Mouse (Mus musculus) embryonic facial prominence, embryonic 12.5 days (tissue): ENCODE measurements at regions not wholly inside any gene's neighbourhood (a gene's known extent, or its start where the extent isn't known, plus 50 kb on each side); places are given as distances from the start of the nearest gene placed in this dataset.

ENCODE experiments used
- ATAC-seq: fragments of 200-750 bp; cut with Nextera tagmentation; 2 replicates; pipeline ENCODE4 v1.8.0; 2017; ENCODE audit not compliant: insufficient number of reproducible peaks, insufficient read depth, low FRiP score, low TSS enrichment
- H3K27ac ChIP-seq: fragments of 300-500 bp; sonication (generic); 2 replicates; pipeline ENCODE4 v1.5.1; 2016; ENCODE audit warnings: mild to moderate bottlenecking
- H3K27me3 ChIP-seq: fragments of 300-500 bp; sonication (generic); 2 replicates; pipeline ENCODE4 v1.6.1; 2016; ENCODE audit warnings: mild to moderate bottlenecking, moderate library complexity
- H3K36me3 ChIP-seq: fragments of 300-500 bp; sonication (generic); 2 replicates; pipeline ENCODE4 v1.6.1; 2016; ENCODE audit warnings: mild to moderate bottlenecking
- H3K4me1 ChIP-seq: fragments of 300-500 bp; sonication (generic); 2 replicates; pipeline ENCODE4 v1.6.1; 2016
- H3K4me2 ChIP-seq: fragments of 300-500 bp; sonication (generic); replicated peaks from 2 replicates; pipeline ENCODE4 v1.6.1; 2016; ENCODE audit warnings: mild to moderate bottlenecking, moderate library complexity
- H3K4me3 ChIP-seq: fragments of 300-500 bp; sonication (generic); 2 replicates; pipeline ENCODE4 v1.5.1; 2016; ENCODE audit warnings: mild to moderate bottlenecking
- H3K9ac ChIP-seq: fragments of 300-500 bp; sonication (generic); 2 replicates; pipeline ENCODE4 v1.6.1; 2016; ENCODE audit warnings: mild to moderate bottlenecking, moderate library complexity
- H3K9me3 ChIP-seq: fragments of 300-500 bp; sonication (generic); 2 replicates; pipeline ENCODE4 v1.6.1; 2016; ENCODE audit warnings: mild to moderate bottlenecking, moderate library complexity
- WGBS: fragments of 180-500 bp; shearing (Covaris S2); methylation state at CpG from one replicate; pipeline ENCODE4 v1.1.7; 2016; 5-methylcytosine and 5-hydroxymethylcytosine counted together

DNA sequence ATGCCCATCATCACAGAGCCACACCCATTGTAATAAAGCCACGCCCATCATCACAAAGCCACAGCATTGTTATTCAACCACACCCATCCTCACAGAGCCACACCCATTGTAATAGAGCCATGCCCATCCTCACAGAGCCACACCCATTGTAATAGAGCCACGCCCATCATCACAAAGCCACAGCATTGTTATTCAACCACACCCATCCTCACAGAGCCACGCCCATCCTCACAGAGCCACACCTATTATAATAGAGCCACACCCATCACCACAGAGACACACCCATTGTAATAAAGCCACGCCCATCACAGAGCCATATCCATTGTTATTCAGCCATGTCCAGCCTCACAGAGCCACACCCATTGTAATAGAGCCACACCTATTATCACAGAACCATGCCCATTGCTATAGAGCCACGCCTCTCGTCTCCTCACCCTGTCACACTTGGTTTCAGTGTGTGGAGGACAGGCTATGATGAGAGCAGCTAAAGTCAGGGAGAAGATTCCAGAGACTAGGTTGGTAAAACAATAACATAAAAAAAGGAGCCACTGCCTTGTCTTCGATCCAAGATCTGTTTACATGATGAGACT lies 85.6 kb downstream of the Gxylt1 start:
- no peaks in the 10 kb centered on the region for H3K4me1 ChIP-seq
- no peak for ATAC-seq
- H3K9me3 ChIP-seq = no peaks in the 10 kb centered on the region
- no peak overlapping the region for H3K9ac ChIP-seq
- H3K27ac ChIP-seq = no peak overlapping the region
- WGBS = 85% methylated on average over 7 of the region's 7 CpGs
- H3K4me2 ChIP-seq = no peak overlapping the region
- H3K36me3 ChIP-seq = no peaks in the 10 kb centered on the region
- no peak overlapping the region for H3K4me3 ChIP-seq
- H3K27me3 ChIP-seq = no peaks in the 10 kb centered on the region

DNA sequence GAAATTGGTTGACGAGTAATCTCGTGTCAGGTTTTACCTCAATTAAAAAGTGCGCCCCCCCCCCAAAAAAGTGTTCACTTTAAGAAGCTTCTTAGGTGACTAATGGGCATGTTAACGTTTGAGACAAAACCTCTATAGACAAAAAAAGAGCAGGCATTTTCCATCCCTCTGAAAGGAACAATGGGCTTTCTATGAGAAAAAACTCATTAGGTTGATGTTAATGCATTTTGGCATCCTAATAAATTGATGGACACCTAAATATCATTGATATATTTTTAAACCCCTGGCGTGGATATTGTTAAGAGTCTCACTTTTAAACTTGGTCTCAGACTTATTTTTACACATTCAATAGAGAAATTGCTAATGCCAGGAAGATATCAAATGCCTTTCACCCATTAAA lies 98.8 kb downstream of the Gxylt1 start:
- Histone ChIP-seq H3K27ac (no peak overlapping the region), H3K36me3 (no peaks in the 10 kb centered on the region), H3K27me3 (no peaks in the 10 kb centered on the region), H3K9me3 (no peaks in the 10 kb centered on the region), H3K4me1 (no peaks in the 10 kb centered on the region), H3K9ac (no peak overlapping the region), H3K4me2 (no peak overlapping the region), H3K4me3 (no peak overlapping the region)
- 82% methylated on average over 5 of the region's 5 CpGs for WGBS
- ATAC-seq = no peak

DNA sequence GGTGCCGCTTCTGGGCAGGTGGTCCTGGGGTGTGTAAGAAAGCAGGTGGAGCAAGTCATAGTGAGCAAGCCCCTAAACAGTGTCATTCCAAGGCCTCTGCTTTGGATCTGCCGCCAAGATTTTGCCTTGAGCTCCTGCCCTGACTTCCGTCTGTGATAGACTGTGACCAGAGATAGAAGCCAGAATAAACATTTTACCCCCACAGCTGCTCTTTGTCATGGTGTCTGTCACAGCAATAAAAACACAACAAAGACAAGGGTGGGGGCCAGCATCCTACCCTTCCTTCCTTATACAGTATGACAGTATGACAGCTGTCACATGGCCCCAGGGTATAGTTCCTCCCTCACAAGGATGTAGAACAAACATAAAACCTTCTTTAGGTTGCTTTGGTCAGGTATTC lies 106.2 kb downstream of the Gxylt1 start:
- Histone ChIP-seq H3K4me1 (no peaks in the 10 kb centered on the region), H3K27me3 (no peaks in the 10 kb centered on the region), H3K27ac (no peak overlapping the region), H3K4me3 (no peak overlapping the region), H3K36me3 (no peaks in the 10 kb centered on the region), H3K9me3 (no peaks in the 10 kb centered on the region), H3K4me2 (no peak overlapping the region), H3K9ac (no peak overlapping the region)
- no peak for ATAC-seq
- WGBS = 73% methylated on average over 3 of the region's 3 CpGs

DNA sequence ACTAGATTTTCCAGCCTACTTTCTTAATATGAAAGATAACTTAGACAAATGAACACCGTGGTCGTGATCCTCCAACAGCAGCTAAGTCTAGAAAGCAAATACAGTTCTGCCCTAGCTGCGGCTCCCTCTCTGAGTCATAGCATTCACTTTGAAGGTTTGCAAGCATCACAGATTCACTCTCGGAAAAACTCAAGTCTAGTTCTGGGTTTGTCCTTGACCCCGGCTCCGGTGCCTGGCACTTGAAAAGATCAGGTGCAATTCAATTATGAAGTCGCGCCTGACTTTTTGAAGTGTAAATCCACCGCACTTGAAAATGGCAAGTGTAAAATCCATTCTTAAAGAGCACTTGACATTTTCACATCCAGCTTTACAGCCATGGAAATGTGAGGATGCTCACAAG lies 107.5 kb downstream of the Gxylt1 start:
- no peak for ATAC-seq
- Histone ChIP-seq H3K9me3 (no peaks in the 10 kb centered on the region), H3K27ac (no peak overlapping the region), H3K9ac (no peak overlapping the region), H3K4me1 (0 out of 2 replicates have a peak, but pooled peaks cover under 1% of the 10 kb centered on the region), H3K36me3 (no peaks in the 10 kb centered on the region), H3K27me3 (no peaks in the 10 kb centered on the region), H3K4me3 (no peak overlapping the region), H3K4me2 (no peak overlapping the region)
- WGBS = 88% methylated on average over 9 of the region's 9 CpGs

DNA sequence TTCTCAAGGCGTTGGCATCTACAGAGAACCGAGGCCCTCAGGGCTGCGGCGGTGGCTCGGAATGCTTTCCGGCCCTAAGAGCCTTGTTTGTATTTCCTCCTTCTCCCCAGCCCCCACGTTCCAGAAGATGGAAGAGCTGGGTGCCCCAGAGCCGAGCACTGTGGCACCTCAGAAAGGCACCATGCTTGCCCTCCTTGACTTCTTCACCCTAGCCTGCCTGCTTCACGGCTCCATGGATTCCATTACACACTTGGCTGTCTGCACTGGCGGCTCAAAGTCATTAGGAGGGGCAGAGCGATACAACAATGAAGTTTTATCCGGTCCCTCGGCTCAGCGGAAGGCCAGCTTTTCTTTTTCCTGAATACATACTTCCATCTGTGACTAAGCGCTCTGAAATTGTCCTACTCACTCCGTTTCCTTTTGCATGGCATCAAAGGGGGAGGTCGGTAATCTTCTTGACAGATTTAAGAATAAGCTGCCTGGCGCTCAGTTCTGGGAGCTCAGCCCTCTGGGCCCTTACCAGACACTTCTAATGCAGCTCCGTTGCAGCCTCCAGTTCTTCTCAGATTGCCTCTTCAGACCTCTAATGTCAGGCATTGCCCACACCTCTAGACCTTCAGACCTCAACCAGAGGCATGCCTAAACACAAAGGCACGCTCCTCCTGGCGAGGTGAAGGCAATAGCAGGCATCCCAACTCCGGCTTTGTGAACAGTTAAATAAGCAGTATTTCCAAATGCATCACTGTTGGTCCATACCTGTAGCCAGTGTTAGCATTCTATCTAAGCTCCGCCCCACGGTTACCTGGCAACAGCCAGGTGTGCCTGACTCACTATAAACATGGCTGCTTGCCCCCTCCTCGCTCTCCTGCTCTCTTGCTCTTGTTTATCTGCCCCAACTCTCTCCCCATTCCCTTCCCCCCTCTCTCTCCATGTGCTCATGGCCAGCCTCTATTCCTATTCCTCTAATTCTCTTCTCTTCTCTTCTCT lies 112.8 kb downstream of the Gxylt1 start:
- Histone ChIP-seq H3K4me3 (no peak overlapping the region), H3K27ac (no peak overlapping the region), H3K4me2 (no peak overlapping the region), H3K4me1 (0 out of 2 replicates have a peak, but pooled peaks cover 8% of the 10 kb centered on the region), H3K27me3 (no peaks in the 10 kb centered on the region), H3K9ac (no peak overlapping the region), H3K9me3 (0 out of 2 replicates have a peak, but pooled peaks cover 3% of the 10 kb centered on the region), H3K36me3 (no peaks in the 10 kb centered on the region)
- WGBS = 69% methylated on average over 25 of the region's 25 CpGs
- no peak for ATAC-seq

DNA sequence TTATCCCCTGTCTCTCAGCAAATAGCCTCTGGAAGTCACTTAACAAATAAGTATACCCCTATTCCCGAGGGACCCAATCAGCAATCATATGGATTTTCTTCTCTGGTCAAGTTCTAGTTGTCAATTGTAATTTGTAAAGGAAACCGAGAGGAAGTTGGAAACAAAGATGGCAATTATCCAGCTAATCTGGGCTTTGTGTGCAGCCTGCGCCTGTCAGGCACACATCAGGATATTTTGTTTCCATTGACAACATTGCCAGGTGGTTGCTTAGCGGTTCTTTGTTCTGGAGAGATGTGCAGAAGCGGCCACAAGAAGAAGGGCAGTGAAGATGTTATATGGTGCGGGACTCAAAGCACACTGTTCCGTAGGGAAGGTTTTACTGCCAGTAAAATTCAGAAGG lies 113.7 kb downstream of the Gxylt1 start:
- WGBS = 60% methylated on average over 7 of the region's 7 CpGs
- Histone ChIP-seq H3K9me3 (0 out of 2 replicates have a peak, but pooled peaks cover 3% of the 10 kb centered on the region), H3K36me3 (no peaks in the 10 kb centered on the region), H3K27me3 (no peaks in the 10 kb centered on the region), H3K4me2 (no peak overlapping the region), H3K4me1 (0 out of 2 replicates have a peak, but pooled peaks cover 8% of the 10 kb centered on the region), H3K27ac (no peak overlapping the region), H3K4me3 (no peak overlapping the region), H3K9ac (no peak overlapping the region)
- no peak for ATAC-seq

DNA sequence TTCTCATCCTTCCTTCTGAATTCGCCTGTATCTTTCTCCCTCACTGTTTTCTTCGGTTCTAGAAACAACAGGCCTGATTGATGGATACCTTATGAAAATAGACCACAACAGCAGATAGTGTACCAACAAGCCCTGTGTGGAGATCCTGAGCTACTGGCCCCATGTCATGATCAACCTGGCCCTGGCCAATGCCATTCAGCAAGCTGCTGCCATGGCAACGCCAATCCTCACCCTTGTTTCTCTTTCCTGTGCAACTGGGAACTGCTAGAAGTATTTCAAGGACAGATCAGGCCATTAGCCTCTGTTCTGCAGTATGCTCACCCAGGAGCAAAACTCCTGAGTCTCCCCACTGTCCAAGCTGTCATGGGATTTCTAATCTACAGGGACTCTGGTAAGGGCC lies 119.2 kb downstream of the Gxylt1 start:
- Histone ChIP-seq H3K9ac (no peak overlapping the region), H3K4me3 (no peak overlapping the region), H3K27me3 (no peaks in the 10 kb centered on the region), H3K27ac (0 out of 2 replicates have a peak overlapping the region, but pooled peaks have one; percentile 5), H3K36me3 (no peaks in the 10 kb centered on the region), H3K9me3 (0 out of 2 replicates have a peak, but pooled peaks cover 3% of the 10 kb centered on the region), H3K4me2 (no peak overlapping the region), H3K4me1 (no peaks in the 10 kb centered on the region)
- no peak for ATAC-seq
- 79% methylated on average over 3 of the region's 3 CpGs for WGBS

DNA sequence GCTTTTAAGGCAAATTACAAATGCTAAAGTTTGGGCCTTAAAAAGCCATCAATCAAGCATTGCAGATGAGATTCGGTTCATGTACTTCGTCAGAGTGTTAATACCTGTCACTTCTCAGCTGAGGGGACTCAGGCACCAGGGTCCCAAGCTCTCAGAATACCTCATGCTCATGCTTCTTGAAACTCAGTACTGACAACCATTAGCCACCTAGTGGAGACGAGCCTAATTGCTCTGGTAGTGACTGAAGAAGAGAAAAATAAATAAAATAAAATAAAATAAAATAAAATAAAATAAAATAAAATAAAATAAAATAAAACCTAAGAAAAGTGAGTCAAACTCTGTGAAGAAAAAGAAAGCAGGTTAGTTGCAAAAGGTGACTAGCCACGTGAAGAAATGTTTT lies 121.0 kb downstream of the Gxylt1 start:
- H3K36me3 ChIP-seq = no peaks in the 10 kb centered on the region
- H3K27ac ChIP-seq = no peak overlapping the region
- 59% methylated on average over 4 of the region's 4 CpGs for WGBS
- no peak overlapping the region for H3K4me2 ChIP-seq
- H3K9ac ChIP-seq = no peak overlapping the region
- no peak for ATAC-seq
- no peaks in the 10 kb centered on the region for H3K9me3 ChIP-seq
- no peak overlapping the region for H3K4me3 ChIP-seq
- no peaks in the 10 kb centered on the region for H3K4me1 ChIP-seq
- no peaks in the 10 kb centered on the region for H3K27me3 ChIP-seq

DNA sequence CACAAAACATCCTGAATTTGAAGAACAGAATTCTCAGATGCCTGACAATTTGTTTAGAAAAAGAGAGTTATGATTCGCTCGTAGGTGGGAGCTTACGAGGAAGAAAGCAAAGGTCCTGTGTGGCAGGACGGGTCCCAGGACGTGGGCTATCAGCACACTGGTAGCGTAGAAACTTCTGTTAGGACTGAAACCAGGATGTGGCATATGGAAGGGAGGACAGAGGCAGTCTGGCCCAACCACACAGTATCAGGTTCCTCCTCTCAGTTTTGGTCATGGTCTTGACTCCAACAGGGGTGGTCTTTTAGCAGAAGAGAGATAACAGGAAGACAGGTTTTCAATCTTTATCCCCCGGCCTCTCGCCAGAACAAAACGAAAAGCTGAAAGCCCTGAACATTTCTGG lies 130.1 kb downstream of the Gxylt1 start:
- Histone ChIP-seq H3K4me3 (no peak overlapping the region), H3K9me3 (no peaks in the 10 kb centered on the region), H3K9ac (no peak overlapping the region), H3K4me1 (no peaks in the 10 kb centered on the region), H3K36me3 (no peaks in the 10 kb centered on the region), H3K27me3 (no peaks in the 10 kb centered on the region), H3K27ac (no peak overlapping the region), H3K4me2 (no peak overlapping the region)
- ATAC-seq = no peak
- 84% methylated on average over 9 of the region's 9 CpGs for WGBS

DNA sequence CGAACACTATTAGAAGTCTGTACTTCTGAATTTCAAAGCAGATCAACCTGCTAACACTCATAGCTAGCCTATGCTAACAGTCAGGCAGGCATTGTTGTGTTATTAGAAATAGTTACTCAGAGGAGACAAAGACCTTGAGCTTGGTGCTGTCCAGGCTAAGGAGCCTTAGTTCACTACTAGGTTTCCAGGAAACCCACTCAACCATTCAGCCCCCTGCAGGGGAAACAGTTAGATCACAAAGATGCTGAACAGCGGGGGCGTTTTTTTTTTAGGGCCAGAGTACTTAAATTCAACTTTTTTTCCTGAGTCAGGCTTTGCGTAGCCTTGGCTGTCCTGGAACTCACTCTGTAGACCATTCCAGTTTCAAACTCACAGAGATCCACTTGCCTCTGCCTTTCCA lies 130.7 kb downstream of the Gxylt1 start:
- Histone ChIP-seq H3K9ac (no peak overlapping the region), H3K36me3 (no peaks in the 10 kb centered on the region), H3K4me3 (no peak overlapping the region), H3K4me1 (no peaks in the 10 kb centered on the region), H3K9me3 (no peaks in the 10 kb centered on the region), H3K27me3 (no peaks in the 10 kb centered on the region), H3K27ac (no peak overlapping the region), H3K4me2 (no peak overlapping the region)
- no peak for ATAC-seq
- 76% methylated on average over 4 of the region's 4 CpGs for WGBS

DNA sequence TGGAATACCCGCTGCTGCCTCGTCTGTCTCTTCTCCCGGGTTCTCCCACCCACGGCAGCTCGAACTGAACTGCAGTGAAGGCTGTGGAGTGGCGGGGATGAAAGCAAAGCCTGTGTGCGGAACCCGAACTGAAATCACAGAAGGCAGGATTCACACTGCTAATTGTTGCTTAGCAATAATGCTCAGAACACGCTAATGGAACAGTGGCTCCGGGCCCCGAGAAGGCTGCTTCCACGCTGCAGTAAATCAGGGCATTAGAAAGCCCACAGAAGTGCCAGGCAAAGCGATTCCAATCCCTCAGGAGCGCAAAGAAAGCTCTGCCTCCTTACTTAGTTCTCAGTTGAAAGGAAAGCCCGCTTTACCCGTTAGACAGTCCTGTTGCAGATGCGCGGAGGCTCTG lies 141.6 kb downstream of the Gxylt1 start:
- no peak overlapping the region for H3K9ac ChIP-seq
- H3K4me1 ChIP-seq = no peaks in the 10 kb centered on the region
- 81% methylated on average over 18 of the region's 18 CpGs for WGBS
- no peaks in the 10 kb centered on the region for H3K9me3 ChIP-seq
- no peak overlapping the region for H3K4me2 ChIP-seq
- H3K27me3 ChIP-seq = no peaks in the 10 kb centered on the region
- ATAC-seq = no peak
- no peaks in the 10 kb centered on the region for H3K36me3 ChIP-seq
- no peak overlapping the region for H3K4me3 ChIP-seq
- no peak overlapping the region for H3K27ac ChIP-seq

DNA sequence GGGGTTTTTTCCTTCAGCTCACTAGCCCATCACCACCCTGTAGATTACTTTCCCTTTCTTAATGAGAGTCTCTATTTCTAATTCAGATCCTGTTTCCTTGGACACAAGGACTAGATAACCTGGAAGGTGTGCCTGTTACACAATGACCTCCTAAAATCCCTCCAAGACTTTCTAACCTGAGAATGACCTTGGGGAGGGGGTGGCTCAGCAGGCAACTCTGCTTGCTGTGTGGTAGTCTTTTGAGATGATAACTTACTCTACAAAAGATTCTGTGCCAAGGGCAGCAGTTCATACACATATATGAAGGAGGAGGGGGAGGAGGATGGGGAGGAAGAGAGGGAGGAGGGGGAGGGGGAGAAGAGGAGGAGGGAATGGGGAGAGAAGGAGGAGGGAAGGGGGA lies 143.9 kb downstream of the Gxylt1 start:
- H3K27ac ChIP-seq = no peak overlapping the region
- ATAC-seq = no peak
- H3K4me1 ChIP-seq = no peaks in the 10 kb centered on the region
- no peak overlapping the region for H3K4me2 ChIP-seq
- no peak overlapping the region for H3K9ac ChIP-seq
- H3K4me3 ChIP-seq = no peak overlapping the region
- no peaks in the 10 kb centered on the region for H3K27me3 ChIP-seq
- H3K9me3 ChIP-seq = no peaks in the 10 kb centered on the region
- H3K36me3 ChIP-seq = no peaks in the 10 kb centered on the region
